12 mouse cellular contexts compared by ENCODE assay signal in the genomic region with DNA sequence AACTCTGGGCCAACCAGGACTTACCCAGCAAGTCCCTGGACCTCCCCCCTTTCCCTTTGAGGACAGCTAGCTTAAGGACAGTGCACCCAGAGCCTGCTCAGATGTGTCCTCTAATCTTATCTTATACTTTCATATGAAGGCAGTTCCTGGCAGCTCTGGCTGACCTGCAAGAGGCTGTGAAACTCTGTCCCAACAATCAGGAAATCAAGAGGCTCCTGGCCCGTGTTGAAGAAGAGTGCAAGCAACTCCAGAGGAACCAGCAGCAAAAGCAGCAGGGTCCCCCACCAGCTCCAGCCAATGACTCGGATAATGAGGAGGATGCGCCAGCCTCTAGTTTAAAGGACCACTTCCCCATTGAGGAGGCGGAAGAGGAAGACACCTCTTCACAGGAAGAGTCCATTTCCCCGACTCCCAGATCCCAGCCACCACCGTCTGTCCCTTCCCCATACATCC. TPM values are rescaled to one million over a fixed set of nuclear protein-coding genes. Genes with fewer than 3 reads are reported as not detected.
DNase-seq lines count a peak whose midpoint lies in the region; ATAC-seq and TF ChIP-seq lines count a peak whose summit lies in the region.
"Had no signal": no experiment of that assay in that cellular context is flagged by ENCODE, and none has a peak within 500 bp of the region (broad histone marks: within the 10 kb centered on the region; RNA-seq: fewer than 3 reads in every experiment).

No protein-coding gene starts in this region.

- no peak for TF ChIP-seq EP300 in lung, postnatal 0 days (IDR thresholded peaks at IDR 0.05)

- H3K4me3 ChIP-seq in heart, embryonic 10.5 days, result no peak overlapping the region
- H3K4me3 ChIP-seq in heart, embryonic 12.5 days, result no peak overlapping the region
- no peak overlapping the region for H3K4me3 ChIP-seq in lung, postnatal 0 days (ENCODE audit: low read depth, low read length)
- no peak overlapping the region for H3K4me3 ChIP-seq in limb, embryonic 10.5 days
- H3K4me3 ChIP-seq: hindbrain, embryonic 12.5 days had no signal

- no peak overlapping the region for H3K4me2 ChIP-seq in heart, embryonic 12.5 days
- no peak overlapping the region for H3K4me2 ChIP-seq in lung, postnatal 0 days (replicated peaks; ENCODE audit: low read depth, low read length)
- H3K4me2 ChIP-seq: hindbrain, embryonic 12.5 days had no signal

- peaks cover 35% of the 10 kb centered on the region for H3K4me1 ChIP-seq in heart, embryonic 10.5 days
- peaks cover 21% of the 10 kb centered on the region for H3K4me1 ChIP-seq in heart, embryonic 12.5 days (replicated peaks)
- no peaks in the 10 kb centered on the region for H3K4me1 ChIP-seq in lung, postnatal 0 days (ENCODE audit: insufficient read depth, low read depth, low read length)
- H3K4me1 ChIP-seq in limb, embryonic 10.5 days, result peaks cover 18% of the 10 kb centered on the region

- no peak for ATAC-seq in heart, embryonic 12.5 days (ENCODE audit: insufficient number of reproducible peaks, low FRiP score)
- no peak for ATAC-seq in lung, postnatal 0 days

- peaks cover 75% of the 10 kb centered on the region for H3K36me3 ChIP-seq in heart, embryonic 10.5 days
- peaks cover 80% of the 10 kb centered on the region for H3K36me3 ChIP-seq in heart, embryonic 12.5 days
- peaks cover 36% of the 10 kb centered on the region for H3K36me3 ChIP-seq in lung, postnatal 0 days (ENCODE audit: insufficient read depth, low read length)
- peaks cover 92% of the 10 kb centered on the region for H3K36me3 ChIP-seq in limb, embryonic 10.5 days

- TF ChIP-seq CTCF in lung, postnatal 0 days (IDR thresholded peaks at IDR 0.05), result no peak

- WGBS in heart, embryonic 10.5 days, result 64% methylated on average over 6 of the region's 6 CpGs
- WGBS in heart, embryonic 12.5 days, result 58% methylated on average over 6 of the region's 6 CpGs
- WGBS in lung, postnatal 0 days, result 85% methylated on average over 6 of the region's 6 CpGs
- WGBS in limb, embryonic 10.5 days, result 83% methylated on average over 6 of the region's 6 CpGs

- no peaks in the 10 kb centered on the region for H3K27me3 ChIP-seq in heart, embryonic 10.5 days (ENCODE audit: insufficient read depth, poor library complexity, severe bottlenecking)
- H3K27me3 ChIP-seq in heart, embryonic 12.5 days (replicated peaks), result no peaks in the 10 kb centered on the region
- no peaks in the 10 kb centered on the region for H3K27me3 ChIP-seq in lung, postnatal 0 days (replicated peaks; ENCODE audit: insufficient read depth, low read length)
- H3K27me3 ChIP-seq in limb, embryonic 10.5 days (ENCODE audit: low read depth, poor library complexity, severe bottlenecking), result no peaks in the 10 kb centered on the region
- H3K27me3 ChIP-seq: hindbrain, embryonic 12.5 days had no signal

- H3K9ac ChIP-seq in heart, embryonic 12.5 days, result no peak overlapping the region
- no peak overlapping the region for H3K9ac ChIP-seq in lung, postnatal 0 days (replicated peaks; ENCODE audit: low read depth)
- H3K9ac ChIP-seq: hindbrain, embryonic 12.5 days had no signal

- DNase-seq in heart, embryonic 10.5 days (ENCODE audit: low spot score), result no peak
- DNase-seq in lung, postnatal 0 days (ENCODE audit: low spot score), result no peak
- no peak for DNase-seq in lung, postnatal 36 days
- no peak for DNase-seq in limb, embryonic 10.5 days (ENCODE audit: low spot score)
- DNase-seq in urinary bladder, postnatal 14 days (ENCODE audit: low spot score), result no peak
- DNase-seq in thymus, postnatal 14 days, result no peak
- DNase-seq in adipocyte (ENCODE audit: low spot score), result no peak
- DNase-seq: adrenal gland, adult 2 months; B cell, adult 2 months had no signal

- no peaks in the 10 kb centered on the region for H3K9me3 ChIP-seq in heart, embryonic 10.5 days
- 0 out of 2 replicates have a peak, but pooled peaks cover 2% of the 10 kb centered on the region for H3K9me3 ChIP-seq in heart, embryonic 12.5 days (replicated peaks)
- H3K9me3 ChIP-seq in lung, postnatal 0 days (ENCODE audit: low read length), result no peaks in the 10 kb centered on the region
- no peaks in the 10 kb centered on the region for H3K9me3 ChIP-seq in limb, embryonic 10.5 days (replicated peaks)
- H3K9me3 ChIP-seq: hindbrain, embryonic 12.5 days had no signal

- peak overlapping the region; percentile 76 for H3K27ac ChIP-seq in heart, embryonic 10.5 days
- H3K27ac ChIP-seq in heart, embryonic 12.5 days (ENCODE audit: poor library complexity, severe bottlenecking), result no peak overlapping the region
- peak overlapping the region; percentile 70; the same call in 1 of the 2 replicates for H3K27ac ChIP-seq in lung, postnatal 0 days (ENCODE audit: low read length)
- 0 out of 2 replicates have a peak overlapping the region, but pooled peaks have one; percentile 57 for H3K27ac ChIP-seq in limb, embryonic 10.5 days
- H3K27ac ChIP-seq: hindbrain, embryonic 12.5 days; macrophage had no signal

RNA-seq across cellular contexts. Expression of a gene that starts 39.8 kb away (rescaled TPM):
- 37.6 and 47.0 TPM in 2 replicates for polyA plus RNA-seq in heart, embryonic 10.5 days (2016; fragmentation: Nextera tagmentation; extraction: Ambion mirVana)
- 46.7 and 47.8 TPM in 2 replicates for polyA plus RNA-seq in heart, embryonic 12.5 days (2016; fragmentation: Nextera tagmentation; extraction: Ambion mirVana)
- polyA plus RNA-seq in lung, postnatal 0 days (2015; fragmentation: Nextera tagmentation; extraction: Ambion mirVana), result 42.3 and 44.6 TPM in 2 replicates
- polyA plus RNA-seq in limb, embryonic 10.5 days (2016; fragmentation: Nextera tagmentation; extraction: Ambion mirVana), result 20.5 and 29.4 TPM in 2 replicates
